Mouse (Mus musculus): ENCODE results near the gene Fads6.

GRCm38 (mm10) chr11:115334531-115334930, 37.1 kb upstream of the Fads6 start, which contains the start of gene Otop3:
- no peak for TF ChIP-seq CTCF (conservative IDR thresholded peaks at IDR 0.05 in 1 of 2, IDR thresholded peaks at IDR 0.05 in 1 of 2; ENCODE audit: low read depth in 2 of 2, low read length in 2 of 2)
- no peak for TF ChIP-seq ZNF384 (IDR thresholded peaks at IDR 0.05; ENCODE audit: low read depth, low read length)
- no peak for TF ChIP-seq E2F4 (IDR thresholded peaks at IDR 0.05; ENCODE audit: insufficient replicate concordance, low read depth, low read length)
- TF ChIP-seq JUND (conservative IDR thresholded peaks at IDR 0.05; ENCODE audit: low read depth, low read length): no peak
- TF ChIP-seq USF2 (conservative IDR thresholded peaks at IDR 0.05; ENCODE audit: low read depth, low read length): no peak
- no peak for TF ChIP-seq USF1 (IDR thresholded peaks at IDR 0.05; ENCODE audit: low read depth, low read length)
- TF ChIP-seq GABPA (IDR thresholded peaks at IDR 0.05; ENCODE audit: insufficient replicate concordance, low read depth, low read length): no peak
- TF ChIP-seq TCF12 (IDR thresholded peaks at IDR 0.05; ENCODE audit: low read depth, low read length): no peak
- no peak for TF ChIP-seq CHD2 (IDR thresholded peaks at IDR 0.05; ENCODE audit: low read length)
- TF ChIP-seq ZKSCAN1 (IDR thresholded peaks at IDR 0.05; ENCODE audit: borderline replicate concordance, low read depth, low read length): no peak
- no peak for TF ChIP-seq POLR2A (IDR thresholded peaks at IDR 0.05; ENCODE audit: low read depth, low read length)
